Mouse (Mus musculus) activated CD4-positive, CD25-positive, alpha-beta regulatory T cell, adult 9 weeks (primary cell): ENCODE results near the gene Tmed11. TPM values are rescaled to one million over a fixed set of nuclear protein-coding genes. Genes with fewer than 3 reads are reported as not detected.

Experiments used
- polyA plus RNA-seq: library from polyadenylated mRNA; unstranded; fragments of 100-300 nt; shearing (Covaris generic); gene quantifications from one replicate; pipeline ENCODE4 v1.2.1, GENCODE M21; 2017

The Tmed11 gene
- polyA plus RNA-seq = not detected

GRCm38 (mm10) chr5:108795263-108795662 is at the start of gene Tmed11:
Gene Tmed11, minus strand, starts transcription at chr5:108795363.

DNA sequence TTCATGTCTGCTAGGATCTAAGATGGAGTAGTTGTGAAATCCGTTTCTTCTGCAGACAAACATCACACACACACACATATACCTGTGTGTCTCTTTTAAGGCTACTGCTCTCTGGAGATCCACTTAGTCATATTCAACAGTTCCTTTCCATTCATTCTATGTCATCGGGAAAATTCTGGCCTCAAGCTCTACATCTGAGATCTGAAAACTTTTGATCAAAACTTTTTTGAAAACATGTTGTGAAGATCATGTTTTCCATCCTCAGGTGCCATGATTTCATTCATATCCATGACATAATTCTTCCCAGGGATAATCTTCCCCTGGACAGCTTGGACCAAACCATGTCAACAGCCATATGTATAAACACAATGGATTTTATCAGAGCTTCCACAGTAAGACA is 13.6 kb upstream of the Tmed11 start, which contains the start of gene Vmn2r8:
Gene Vmn2r8 (minus strand): TSS at position 101 of the 400 bp plus-strand sequence.

DNA sequence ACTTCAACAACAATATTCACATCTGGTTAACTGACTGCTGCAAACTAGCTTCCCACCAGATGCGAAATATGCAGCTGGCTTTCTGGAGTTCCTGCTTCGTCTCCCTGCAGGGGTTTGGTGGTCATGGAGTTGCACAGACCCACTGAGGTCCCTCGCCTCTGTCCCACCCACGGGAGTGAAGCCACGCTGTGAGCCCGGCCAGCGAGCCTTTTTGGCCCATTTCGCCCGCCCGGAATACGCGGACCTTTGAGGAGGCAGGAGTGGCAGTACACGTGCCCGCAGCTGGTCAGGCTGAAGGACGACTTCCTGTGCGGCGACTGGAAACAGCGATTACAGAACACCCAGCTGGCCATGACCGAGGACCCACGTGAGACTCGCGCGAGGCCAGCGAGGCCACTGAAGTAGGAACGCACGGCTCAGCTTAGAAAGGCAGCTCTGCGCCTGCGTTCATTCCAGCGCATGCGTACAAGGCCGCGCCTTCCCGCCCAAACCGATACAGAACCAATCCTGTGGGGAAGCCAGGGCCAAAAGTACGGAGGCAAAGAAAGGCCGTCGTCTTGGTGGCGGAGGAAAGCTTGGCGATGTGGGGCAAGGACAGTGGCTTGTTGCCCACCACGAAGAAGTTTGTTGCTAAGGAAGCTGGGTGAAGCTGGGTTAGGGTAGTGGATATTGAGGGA is 20.4 kb downstream of the Tmed11 start, which contains the start of gene Rnf212:
Gene Rnf212 (minus strand): TSS at position 353 of the 677 bp plus-strand sequence.

Other genes starting within 250 kb of the Tmed11 start
- gene Cplx1, start 245.3 kb downstream of the Tmed11 start, polyA plus RNA-seq = not detected
- gene Gak, start 165.6 kb downstream of the Tmed11 start, polyA plus RNA-seq = 153 TPM
- gene Tmem175, start 165.6 kb downstream of the Tmed11 start, polyA plus RNA-seq = 42.7 TPM
- gene Idua, start 135.0 kb downstream of the Tmed11 start, polyA plus RNA-seq = 50.5 TPM
- 15.6 TPM for gene Dgkq, start 125.7 kb downstream of the Tmed11 start, polyA plus RNA-seq
- gene Slc26a1, start 119.8 kb downstream of the Tmed11 start, polyA plus RNA-seq = 0.12 TPM
- not detected for gene Fgfrl1, start 103.0 kb downstream of the Tmed11 start, polyA plus RNA-seq
- gene Rnf212, start 20.4 kb downstream of the Tmed11 start, polyA plus RNA-seq = not detected
- gene Vmn2r8, start 13.5 kb upstream of the Tmed11 start, polyA plus RNA-seq = not detected
- gene Vmn2r9, start 57.2 kb upstream of the Tmed11 start, polyA plus RNA-seq = not detected
- gene Vmn2r10, start 211.2 kb upstream of the Tmed11 start, polyA plus RNA-seq = not detected